Mouse (Mus musculus): ENCODE measurements around the gene Cacng5. TPM values are rescaled to one million over a fixed set of nuclear protein-coding genes. Genes with fewer than 3 reads are reported as not detected.

The Cacng5 gene
- total RNA-seq, 2 experiments from 2014 or later, result 11.5 to 15.2 TPM

DNA sequence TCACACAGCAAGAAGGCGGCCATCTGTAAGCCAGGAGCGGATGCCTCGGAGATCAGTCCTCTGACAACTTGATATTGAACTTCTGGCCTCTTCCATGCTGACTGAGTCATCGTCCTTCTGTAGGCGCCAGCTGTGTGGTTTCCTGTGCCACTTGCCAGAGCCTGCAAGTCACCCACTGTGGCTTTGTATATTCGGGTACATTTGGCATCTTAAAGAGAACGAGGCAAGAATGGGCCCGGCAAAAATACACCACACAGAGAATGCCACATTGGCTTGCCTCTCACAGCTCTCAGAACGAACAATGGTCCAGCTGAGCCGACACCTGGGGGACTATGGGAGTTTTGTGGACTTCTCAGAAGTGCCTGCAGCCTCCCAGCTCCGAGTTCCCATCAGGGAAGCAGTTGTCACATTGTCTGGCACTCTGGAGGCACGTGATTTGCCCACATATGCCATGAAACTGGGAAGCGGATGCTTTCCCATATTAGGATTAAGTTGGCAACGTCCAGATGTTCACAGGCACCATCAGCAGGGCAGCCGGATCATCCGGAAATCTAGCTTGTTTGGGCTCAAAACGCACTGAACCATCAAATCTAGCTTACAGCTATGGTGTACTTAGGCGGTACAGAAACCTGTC lies 38.9 kb downstream of the Cacng5 start:
- intact Hi-C loops (cut with DNase I), result no loop called here
- Histone ChIP-seq H3K27ac (no peak overlapping the region), H3K4me3 (no peak overlapping the region)
- no peak for TF ChIP-seq CTCF (IDR thresholded peaks at IDR 0.05)
- peak in 1 of 2 experiments; percentile 28 for DNase-seq (ENCODE audit: extremely low spot score in 1 of 2, low spot score in 2 of 2)

- Histone ChIP-seq H3K4me3 (no peak overlapping the region), H3K27ac (no peak overlapping the region)
- TF ChIP-seq CTCF (IDR thresholded peaks at IDR 0.05), result peak; percentile 26
- no peak for DNase-seq (ENCODE audit: extremely low spot score in 1 of 2, low spot score in 2 of 2)
- intact Hi-C loops (cut with DNase I), result no loop called here
Observed at GRCm38 (mm10) chr11:107872743-107873142, 42.1 kb downstream of the Cacng5 start.

DNA sequence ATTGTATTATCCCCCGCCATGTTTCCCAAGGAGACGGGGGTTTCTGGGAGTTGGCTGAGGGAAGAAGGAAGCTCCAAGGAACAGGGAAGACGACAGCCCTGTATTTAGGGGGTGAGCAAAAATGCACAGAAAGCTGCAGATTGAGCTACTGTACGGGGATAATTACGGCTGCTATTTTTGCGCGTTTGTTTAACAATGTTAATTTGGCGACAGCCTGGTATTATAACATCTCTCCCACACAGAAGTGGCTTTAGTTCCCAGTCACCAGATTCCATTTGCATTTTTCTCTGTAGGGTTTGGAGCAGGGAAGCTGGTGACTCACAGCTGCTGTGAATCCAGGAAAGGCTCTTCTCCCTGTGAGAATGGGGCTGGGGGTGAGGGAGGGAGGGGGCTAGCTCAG lies 47.3 kb downstream of the Cacng5 start:
- no peak for TF ChIP-seq CTCF (IDR thresholded peaks at IDR 0.05)
- intact Hi-C loops (cut with DNase I), result loop anchor here (1.0 kb wide), 1 partner anchor 44 kb away; no protein-coding TSS in a partner anchor
- H3K4me3 ChIP-seq, result no peak overlapping the region
- H3K27ac ChIP-seq, result no peak overlapping the region
- DNase-seq (ENCODE audit: extremely low spot score in 1 of 2, low spot score in 2 of 2), result peak; percentile 42 to 58

GRCm38 (mm10) chr11:107865128-107865527 lies 49.7 kb downstream of the Cacng5 start:
- DNase-seq (ENCODE audit: extremely low spot score in 1 of 2, low spot score in 2 of 2), result peak; percentile 78 to 83
- Histone ChIP-seq H3K4me3 (no peak overlapping the region), H3K27ac (no peak overlapping the region)
- intact Hi-C loops (cut with DNase I), result loop anchor here (2.0 kb wide), 2 partner anchors 130 to 514 kb away; no protein-coding TSS in a partner anchor
- TF ChIP-seq CTCF (IDR thresholded peaks at IDR 0.05), result peak; percentile 81

GRCm38 (mm10) chr11:107864024-107864423 lies 50.8 kb downstream of the Cacng5 start:
- peak; percentile 74 to 77 for DNase-seq (ENCODE audit: extremely low spot score in 1 of 2, low spot score in 2 of 2)
- peak; percentile 86 for TF ChIP-seq CTCF (IDR thresholded peaks at IDR 0.05)
- no peak overlapping the region for H3K4me3 ChIP-seq
- intact Hi-C loops (cut with DNase I), result loop anchor here (1.0 to 2.0 kb wide), 4 partner anchors 118 to 555 kb away; no protein-coding TSS in a partner anchor
- H3K27ac ChIP-seq, result no peak overlapping the region

DNA sequence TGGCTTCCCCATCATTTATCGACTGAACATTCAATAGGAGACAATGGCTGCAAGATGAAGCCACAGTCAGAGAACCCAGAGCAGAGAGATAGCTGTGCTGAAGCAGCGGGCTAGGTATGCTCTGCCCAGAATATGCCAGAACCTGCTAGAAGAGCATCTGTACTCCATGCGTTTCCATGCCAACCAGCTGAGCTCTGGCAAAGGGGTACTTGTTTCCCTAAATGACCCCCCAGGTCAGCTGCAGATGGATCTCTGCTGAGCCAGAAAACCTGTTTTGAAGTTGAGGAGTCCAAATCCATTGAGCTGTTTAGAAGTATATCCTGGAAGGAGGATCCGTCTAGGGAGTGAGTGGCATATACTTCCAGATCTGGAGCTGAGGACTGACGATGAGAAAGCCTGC lies 53.1 kb downstream of the Cacng5 start:
- H3K4me3 ChIP-seq, result no peak overlapping the region
- no peak for DNase-seq (ENCODE audit: extremely low spot score in 1 of 2, low spot score in 2 of 2)
- no peak for TF ChIP-seq CTCF (IDR thresholded peaks at IDR 0.05)
- intact Hi-C loops (cut with DNase I), result no loop called here
- no peak overlapping the region for H3K27ac ChIP-seq

- no peak overlapping the region for H3K27ac ChIP-seq
- intact Hi-C loops (cut with DNase I), result no loop called here
- TF ChIP-seq CTCF (IDR thresholded peaks at IDR 0.05), result no peak
- no peak overlapping the region for H3K4me3 ChIP-seq
- no peak for DNase-seq (ENCODE audit: extremely low spot score in 1 of 2, low spot score in 2 of 2)
Observed at GRCm38 (mm10) chr11:107859871-107860270, 55.0 kb downstream of the Cacng5 start.

DNA sequence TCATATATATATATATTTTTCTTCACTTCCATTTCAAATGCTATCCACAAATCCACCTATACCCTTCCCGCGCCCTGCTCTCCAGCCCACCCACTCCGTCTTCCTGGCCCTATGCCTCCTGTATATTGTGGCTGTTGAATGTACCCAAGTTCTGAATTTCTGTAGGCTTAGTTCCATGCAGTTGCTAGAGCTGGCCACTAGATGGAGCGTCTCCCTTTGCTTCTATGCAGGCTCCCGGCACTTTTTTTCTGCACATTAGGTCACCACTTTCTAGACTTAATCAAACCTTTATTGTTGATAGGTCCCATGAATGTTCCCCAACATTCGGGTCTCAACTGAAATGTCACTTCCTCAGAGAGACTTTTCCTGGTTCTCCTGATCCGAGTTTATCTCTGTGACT lies 55.6 kb downstream of the Cacng5 start:
- no peak overlapping the region for H3K27ac ChIP-seq
- no peak overlapping the region for H3K4me3 ChIP-seq
- TF ChIP-seq CTCF (IDR thresholded peaks at IDR 0.05), result peak; percentile 83
- intact Hi-C loops (cut with DNase I), result no loop called here
- DNase-seq (ENCODE audit: extremely low spot score in 1 of 2, low spot score in 2 of 2), result peak; percentile 43 to 49

GRCm38 (mm10) chr11:107853088-107853487 lies 61.8 kb downstream of the Cacng5 start:
- Histone ChIP-seq H3K27ac (no peak overlapping the region), H3K4me3 (no peak overlapping the region)
- peak; percentile 82 for TF ChIP-seq CTCF (IDR thresholded peaks at IDR 0.05)
- DNase-seq (ENCODE audit: extremely low spot score in 1 of 2, low spot score in 2 of 2), result peak; percentile 73 to 75
- intact Hi-C loops (cut with DNase I), result loop anchor here (1.0 kb wide), 1 partner anchor 224 kb away; no protein-coding TSS in a partner anchor

- H3K4me3 ChIP-seq, result no peak overlapping the region
- intact Hi-C loops (cut with DNase I), result no loop called here
- DNase-seq (ENCODE audit: extremely low spot score in 1 of 2, low spot score in 2 of 2), result no peak
- no peak overlapping the region for H3K27ac ChIP-seq
- no peak for TF ChIP-seq CTCF (IDR thresholded peaks at IDR 0.05)
Observed at GRCm38 (mm10) chr11:107849621-107850020, 65.2 kb downstream of the Cacng5 start.

- no peak for TF ChIP-seq CTCF (IDR thresholded peaks at IDR 0.05)
- no peak overlapping the region for H3K4me3 ChIP-seq
Observed at GRCm38 (mm10) chr11:107844175-107844574, 70.7 kb downstream of the Cacng5 start.

DNA sequence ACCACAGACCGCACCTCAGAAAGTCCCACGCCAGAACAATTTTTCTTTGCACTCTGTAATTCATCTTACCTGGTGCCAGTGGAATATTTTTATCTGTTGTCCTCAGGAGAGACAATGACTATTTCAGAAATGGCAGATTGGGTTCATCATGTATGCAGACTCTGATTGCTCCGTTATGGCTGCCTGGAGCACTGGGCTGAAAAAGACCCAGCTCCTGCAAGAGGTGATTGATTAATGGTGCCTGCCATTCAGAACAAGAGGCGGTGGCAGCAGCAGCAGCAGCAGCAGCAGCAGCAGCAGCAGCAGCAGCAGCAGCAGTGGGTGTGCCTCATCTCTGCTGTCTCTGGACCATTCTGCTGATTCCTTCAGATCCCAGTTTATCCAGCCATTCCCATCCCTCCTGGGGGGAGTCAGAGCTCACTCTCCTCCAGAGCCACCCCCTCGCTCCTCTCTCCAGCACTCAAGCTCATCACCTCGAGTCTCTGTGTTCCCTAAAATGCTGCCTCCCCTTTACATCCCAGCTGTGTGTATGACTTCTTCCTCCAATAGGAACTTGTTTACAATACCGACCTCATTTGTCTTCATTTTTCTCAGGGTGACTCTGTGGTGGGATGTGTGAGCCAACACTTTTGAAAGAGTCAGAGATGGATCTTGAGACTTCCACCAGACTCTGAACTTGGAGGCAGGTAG lies 81.4 kb downstream of the Cacng5 start:
- TF ChIP-seq CTCF (IDR thresholded peaks at IDR 0.05), result no peak
- intact Hi-C loops (cut with DNase I), result no loop called here
- Histone ChIP-seq H3K27ac (no peak overlapping the region), H3K4me3 (no peak overlapping the region)
- no peak for DNase-seq (ENCODE audit: extremely low spot score in 1 of 2, low spot score in 2 of 2)

More at GRCm38 (mm10) chr11:107844175-107844574, 70.7 kb downstream of the Cacng5 start:
- no peak for DNase-seq (ENCODE audit: extremely low spot score in 1 of 2, low spot score in 2 of 2)
- intact Hi-C loops (cut with DNase I), result no loop called here
- no peak overlapping the region for H3K27ac ChIP-seq

Other genes with a start within 250 kb of the Cacng5 start
- not detected for gene Cacng1, start 198.5 kb downstream of the Cacng5 start, total RNA-seq (2021)
- 10 to 100 TPM; 22.9 to 37.1 TPM for gene Cacng4, start 120.5 kb downstream of the Cacng5 start, total RNA-seq (2021)